Comparison of ENCODE assay signal across 8 mouse cellular contexts in genomic region chr11:97808621-97809234, GRCm38 (mm10). TPM values are rescaled to one million over a fixed set of nuclear protein-coding genes. Genes with fewer than 3 reads are reported as not detected.
DNase-seq lines count a peak whose midpoint lies in the region; ATAC-seq and TF ChIP-seq lines count a peak whose summit lies in the region.

No protein-coding gene starts in this region.

- ATAC-seq in hindbrain, embryonic 12.5 days (ENCODE audit: low FRiP score), result no peak
- peak; percentile 37 for ATAC-seq in liver, embryonic 16.5 days (ENCODE audit: low read depth)

- H3K27ac ChIP-seq in thymus, adult 2 months (ENCODE audit: control insufficient read depth, insufficient read depth, low read length), result peak overlapping the region; percentile 0; the same call in 1 of the 2 replicates
- H3K27ac ChIP-seq in hindbrain, embryonic 12.5 days, result peak overlapping the region; percentile 55; the same call in 1 of the 2 replicates
- 0 out of 2 replicates have a peak overlapping the region, but pooled peaks have one; percentile 0 for H3K27ac ChIP-seq in liver, embryonic 16.5 days (ENCODE audit: low read length)

- no peaks in the 10 kb centered on the region for H3K36me3 ChIP-seq in thymus, adult 2 months (ENCODE audit: control insufficient read depth, insufficient read depth, low read length)
- H3K36me3 ChIP-seq in hindbrain, embryonic 12.5 days, result peaks cover 31% of the 10 kb centered on the region
- no peaks in the 10 kb centered on the region for H3K36me3 ChIP-seq in liver, embryonic 16.5 days (ENCODE audit: control insufficient read depth, insufficient read depth)

- H3K27me3 ChIP-seq in thymus, adult 2 months (ENCODE audit: control insufficient read depth, insufficient read depth, low read length), result no peaks in the 10 kb centered on the region
- no peaks in the 10 kb centered on the region for H3K27me3 ChIP-seq in hindbrain, embryonic 12.5 days
- no peaks in the 10 kb centered on the region for H3K27me3 ChIP-seq in liver, embryonic 16.5 days (ENCODE audit: control insufficient read depth, insufficient read depth, low read depth, low read length)

- no peak for TF ChIP-seq CTCF in thymus, adult 2 months (IDR thresholded peaks at IDR 0.05; ENCODE audit: borderline replicate concordance, control insufficient read depth, extremely low read depth, insufficient read depth, low read length, poor library complexity)

- H3K4me2 ChIP-seq in hindbrain, embryonic 12.5 days (replicated peaks), result no peak overlapping the region; the same call in 1 of the 2 replicates
- H3K4me2 ChIP-seq in liver, embryonic 16.5 days (ENCODE audit: low read depth, low read length), result no peak overlapping the region

- no peaks in the 10 kb centered on the region for H3K9me3 ChIP-seq in hindbrain, embryonic 12.5 days (replicated peaks)
- H3K9me3 ChIP-seq in liver, embryonic 16.5 days (replicated peaks; ENCODE audit: control insufficient read depth, low read length), result no peaks in the 10 kb centered on the region

- no peak overlapping the region for H3K4me3 ChIP-seq in thymus, adult 2 months (ENCODE audit: control insufficient read depth, insufficient read depth, low read length)
- no peak overlapping the region for H3K4me3 ChIP-seq in hindbrain, embryonic 12.5 days
- no peak overlapping the region for H3K4me3 ChIP-seq in liver, embryonic 16.5 days (ENCODE audit: low read depth, low read length)

- no peak for TF ChIP-seq POLR2A in thymus, adult 2 months (IDR thresholded peaks at IDR 0.05; ENCODE audit: control insufficient read depth, extremely low read depth, insufficient read depth, low read length, poor library complexity)

- peak overlapping the region; percentile 18; the same call in 1 of the 2 replicates for H3K9ac ChIP-seq in hindbrain, embryonic 12.5 days
- H3K9ac ChIP-seq in liver, embryonic 16.5 days (ENCODE audit: low read depth, low read length), result no peak overlapping the region

- WGBS in thymus, adult 2 months, result 43% methylated on average over 5 of the region's 5 CpGs
- WGBS in hindbrain, embryonic 12.5 days, result 36% methylated on average over 5 of the region's 5 CpGs
- WGBS in liver, embryonic 16.5 days (ENCODE audit: insufficient replicate concordance), result 52% methylated on average over 5 of the region's 5 CpGs

- H3K4me1 ChIP-seq in thymus, adult 2 months (replicated peaks; ENCODE audit: control insufficient read depth, insufficient read depth, low read length), result peaks cover 64% of the 10 kb centered on the region
- peaks cover 91% of the 10 kb centered on the region for H3K4me1 ChIP-seq in hindbrain, embryonic 12.5 days
- H3K4me1 ChIP-seq in liver, embryonic 16.5 days (ENCODE audit: control insufficient read depth, low read depth, low read length), result peaks cover 59% of the 10 kb centered on the region

- DNase-seq in adrenal gland, postnatal 10 days, result peak; percentile 66
- DNase-seq in adrenal gland, postnatal 25 days, result no peak
- DNase-seq in thymus, adult 2 months, result no peak
- DNase-seq in thymus, postnatal 25 days, result no peak
- DNase-seq in right cerebral cortex, adult 18-20 months, result no peak
- no peak for DNase-seq in thymus, adult 18-20 months

RNA-seq across cellular contexts. Expression of gene Lasp1, which starts 9.9 kb away (rescaled TPM):
- 100 to 1,000 TPM; 107 to 122 TPM for total RNA-seq in adrenal gland, postnatal 10 days (2021)
- total RNA-seq in adrenal gland, postnatal 25 days (2021), result 103 and 142 TPM in 2 replicates
- 167 and 178 TPM in 2 replicates for polyA plus RNA-seq in thymus, adult 2 months (2012; rRNA removed)
- 111 and 120 TPM in 2 replicates for polyA plus RNA-seq in hindbrain, embryonic 12.5 days (2016; fragmentation: Nextera tagmentation; extraction: Ambion mirVana)
- polyA plus RNA-seq in liver, embryonic 16.5 days (2015; fragmentation: Nextera tagmentation; extraction: Ambion mirVana), result 32.3 and 38.3 TPM in 2 replicates

RNA-seq across cellular contexts. Expression of gene Rpl23, which starts 26.5 kb away (rescaled TPM):
- total RNA-seq in adrenal gland, postnatal 10 days (2021), result 100 to 1,000 TPM; 958 to 975 TPM
- total RNA-seq in adrenal gland, postnatal 25 days (2021), result 741 and 851 TPM in 2 replicates
- polyA plus RNA-seq in thymus, adult 2 months (2012; rRNA removed), result 140 and 154 TPM in 2 replicates
- polyA plus RNA-seq in hindbrain, embryonic 12.5 days (2016; fragmentation: Nextera tagmentation; extraction: Ambion mirVana), result 347 and 376 TPM in 2 replicates
- 232 and 261 TPM in 2 replicates for polyA plus RNA-seq in liver, embryonic 16.5 days (2015; fragmentation: Nextera tagmentation; extraction: Ambion mirVana)

RNA-seq across cellular contexts. Expression of gene B230217C12Rik, which starts 31.9 kb away (rescaled TPM):
- total RNA-seq in adrenal gland, postnatal 10 days (2021), result 1 to 10 TPM; 2.0 to 3.1 TPM
- 5.1 and 5.5 TPM in 2 replicates for total RNA-seq in adrenal gland, postnatal 25 days (2021)
- polyA plus RNA-seq in thymus, adult 2 months (2012; rRNA removed), result 4.7 and 6.2 TPM in 2 replicates
- polyA plus RNA-seq in hindbrain, embryonic 12.5 days (2016; fragmentation: Nextera tagmentation; extraction: Ambion mirVana), result 14.1 and 14.8 TPM in 2 replicates
- polyA plus RNA-seq in liver, embryonic 16.5 days (2015; fragmentation: Nextera tagmentation; extraction: Ambion mirVana), result 0.19 and 0.36 TPM in 2 replicates

RNA-seq across cellular contexts. Expression of gene 1700001P01Rik, which starts 33.0 kb away (rescaled TPM):
- under 1 TPM in 1 of 2 experiments, not detected in 1; 0.51 TPM for total RNA-seq in adrenal gland, postnatal 10 days (2021)
- not detected in 2 replicates for total RNA-seq in adrenal gland, postnatal 25 days (2021)
- polyA plus RNA-seq in thymus, adult 2 months (2012; rRNA removed), result 0.38 and 0.50 TPM in 2 replicates
- polyA plus RNA-seq in hindbrain, embryonic 12.5 days (2016; fragmentation: Nextera tagmentation; extraction: Ambion mirVana), result 0.68 and 0.98 TPM in 2 replicates
- not detected in 2 replicates for polyA plus RNA-seq in liver, embryonic 16.5 days (2015; fragmentation: Nextera tagmentation; extraction: Ambion mirVana)

RNA-seq across cellular contexts. Expression of gene Cwc25, which starts 42.4 kb away (rescaled TPM):
- total RNA-seq in adrenal gland, postnatal 10 days (2021), result 10 to 100 TPM; 19.9 to 20.0 TPM
- total RNA-seq in adrenal gland, postnatal 25 days (2021), result 19.5 and 22.6 TPM in 2 replicates
- 14.9 and 16.6 TPM in 2 replicates for polyA plus RNA-seq in thymus, adult 2 months (2012; rRNA removed)
- 22.0 and 25.4 TPM in 2 replicates for polyA plus RNA-seq in hindbrain, embryonic 12.5 days (2016; fragmentation: Nextera tagmentation; extraction: Ambion mirVana)
- 5.4 and 6.0 TPM in 2 replicates for polyA plus RNA-seq in liver, embryonic 16.5 days (2015; fragmentation: Nextera tagmentation; extraction: Ambion mirVana)

Comparison
In these comparisons a context has a peak if more than half of its experiments do, and no peak if none do; other contexts are left out.
1. H3K27ac ChIP-seq: peak in every context shown above with its lines; median percentile 55 in hindbrain, embryonic 12.5 days; 0 in thymus, adult 2 months; 0 in liver, embryonic 16.5 days.